In the genomic region with DNA sequence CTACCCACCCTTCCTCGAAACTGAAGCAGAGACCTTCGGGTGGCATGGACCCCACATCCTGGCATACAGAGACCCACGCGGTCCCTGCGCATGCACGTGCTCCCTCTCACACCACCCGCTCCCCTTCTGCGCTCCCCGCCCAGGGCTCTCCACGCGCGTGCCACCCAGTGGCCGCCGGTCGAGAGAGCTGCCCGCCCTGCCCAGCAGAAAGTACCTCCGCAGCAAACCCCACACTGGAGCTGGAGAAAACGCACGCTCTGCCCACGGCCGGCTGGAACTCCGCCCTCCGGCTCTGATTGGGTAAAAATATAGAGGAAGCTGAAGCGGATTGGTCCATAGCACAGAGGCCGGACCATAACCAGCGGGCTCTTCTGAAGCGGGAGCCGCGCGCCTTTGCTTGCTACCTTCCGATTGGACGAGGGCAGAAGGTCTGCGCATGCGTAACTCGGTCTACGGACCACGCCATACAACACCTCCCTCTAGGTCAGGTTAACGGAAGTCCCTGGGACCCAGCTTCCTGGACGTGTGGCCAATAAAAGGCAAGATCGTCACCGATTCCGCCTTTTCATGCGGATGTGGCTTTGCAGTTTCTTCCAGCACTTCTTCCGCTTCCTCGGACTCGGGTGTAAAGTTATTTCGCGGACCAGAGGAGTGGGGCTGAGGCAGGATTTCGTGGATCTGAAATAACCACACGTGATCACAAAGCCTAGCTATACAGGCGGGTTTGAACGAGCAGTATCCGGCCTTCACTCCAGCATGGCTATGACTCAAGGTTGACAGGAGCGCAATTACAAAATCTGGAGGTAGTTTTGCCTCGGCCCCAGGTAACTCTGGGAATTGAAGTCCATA, we compare ENCODE assay signal across 8 mouse cellular contexts. TPM values are rescaled to one million over a fixed set of nuclear protein-coding genes. Genes with fewer than 3 reads are reported as not detected.
A peak's percentile ranks its signal among the peaks of the same experiment; 100 is the strongest.
DNase-seq lines count a peak whose midpoint lies in the region; ATAC-seq and TF ChIP-seq lines count a peak whose summit lies in the region.

A gene (minus strand): TSS at position 280 of the 849 bp plus-strand sequence.

- peak within 1 kb of the TSS; percentile 69 for H3K4me3 ChIP-seq in cortical plate, adult 2 months (ENCODE audit: insufficient read depth, low read length)
- H3K4me3 ChIP-seq in megakaryocyte, embryonic 14.5 days (replicated peaks): peak within 1 kb of the TSS; percentile 100

- H3K9me3 ChIP-seq in megakaryocyte, embryonic 14.5 days: no peaks in the 10 kb centered on the region

- TF ChIP-seq POLR2A in cortical plate, adult 2 months (IDR thresholded peaks at IDR 0.05; ENCODE audit: extremely low read depth, insufficient read depth, low read length): peak; percentile 95

- peaks cover 30% of the 10 kb centered on the region for H3K36me3 ChIP-seq in megakaryocyte, embryonic 14.5 days (replicated peaks; ENCODE audit: low read length)

- H3K27ac ChIP-seq in cortical plate, adult 2 months (ENCODE audit: insufficient read depth, low read length): peak within 1 kb of the TSS; percentile 7; the same call in 1 of the 2 replicates

- TF ChIP-seq CTCF in cortical plate, adult 2 months (IDR thresholded peaks at IDR 0.05; ENCODE audit: extremely low read depth, insufficient read depth, low read length): no peak

- ATAC-seq in activated CD4-positive, CD25-positive, alpha-beta regulatory T cell, adult 4 months: peak; percentile 93

- H3K4me1 ChIP-seq in cortical plate, adult 2 months (ENCODE audit: control insufficient read depth, insufficient read depth, low read length): no peaks in the 10 kb centered on the region
- peaks cover 35% of the 10 kb centered on the region for H3K4me1 ChIP-seq in megakaryocyte, embryonic 14.5 days

- DNase-seq in gastrocnemius, adult 8-10 months (ENCODE audit: low spot score in 2 of 2): peak; percentile 99 to 100
- peak; percentile 100 for DNase-seq in hindlimb bud, embryonic 11.5 days (ENCODE audit: extremely low spot score, low read depth, low spot score)
- DNase-seq in left cerebral cortex, adult 8-10 months (ENCODE audit: low spot score in 2 of 2): peak; percentile 90 to 100
- DNase-seq in right cerebral cortex, postnatal 10 days (ENCODE audit: low spot score in 2 of 2): peak; percentile 100
- DNase-seq in urinary bladder, postnatal 25 days (ENCODE audit: low spot score): peak; percentile 95

- H3K27me3 ChIP-seq in megakaryocyte, embryonic 14.5 days (replicated peaks): no peaks in the 10 kb centered on the region

RNA-seq across cellular contexts. Expression of the gene that starts here (rescaled TPM):
- polyA plus RNA-seq in activated CD4-positive, CD25-positive, alpha-beta regulatory T cell, adult 4 months (2017; shearing (Covaris generic)): 10 to 100 TPM; 17.3 to 24.7 TPM
- 7.0 and 7.5 TPM in 2 replicates for polyA plus RNA-seq in cortical plate, adult 2 months (2012; rRNA removed)
- total RNA-seq in gastrocnemius, adult 8-10 months (2022): 1 to 10 TPM; 2.2 to 2.9 (median 2.4) TPM
- total RNA-seq in left cerebral cortex, adult 8-10 months (2022): 1 to 10 TPM; 2.6 to 4.1 (median 3.5) TPM
- 5.3 and 14.1 TPM in 2 replicates for polyA plus RNA-seq in megakaryocyte, embryonic 14.5 days (2012; ENCODE audit: insufficient read depth, low replicate concordance)

Comparison
In these comparisons a context has a peak if more than half of its experiments do, and no peak if none do; other contexts are left out.
1. Peak in every context shown above with its lines: DNase-seq, ATAC-seq, H3K4me3 ChIP-seq and H3K27ac ChIP-seq.